Mouse (Mus musculus) liver, embryonic 15.5 days (tissue): ENCODE data around the gene Dlg1. TPM values are rescaled to one million over a fixed set of nuclear protein-coding genes. Genes with fewer than 3 reads are reported as not detected.
A peak's percentile ranks its signal among the peaks of the same experiment; 100 is the strongest.

ENCODE experiments used
- ATAC-seq: fragments of 200-750 bp; cut with Nextera tagmentation; 2 replicates; pipeline ENCODE4 v1.8.0; 2017; ENCODE audit warnings: moderate number of reproducible peaks, mild to moderate bottlenecking, moderate library complexity; ENCODE audit not compliant: insufficient read depth
- H3K27ac ChIP-seq: fragments of 300-500 bp; sonication (generic); replicated peaks from 2 replicates; pipeline ENCODE4 v1.5.1; 2015; ENCODE audit warnings: mild to moderate bottlenecking, inconsistent platforms
- H3K27me3 ChIP-seq: fragments of 300-500 bp; sonication (generic); 2 replicates; pipeline ENCODE4 v1.6.1; 2015; ENCODE audit warnings: mild to moderate bottlenecking, inconsistent platforms
- H3K36me3 ChIP-seq: fragments of 300-500 bp; sonication (generic); replicated peaks from 2 replicates; pipeline ENCODE4 v1.6.1; 2015; ENCODE audit warnings: moderate library complexity, mild to moderate bottlenecking, inconsistent platforms
- H3K4me1 ChIP-seq: fragments of 300-500 bp; sonication (generic); replicated peaks from 2 replicates; pipeline ENCODE4 v1.6.1; 2015; ENCODE audit warnings: inconsistent platforms
- H3K4me2 ChIP-seq: fragments of 300-500 bp; sonication (generic); 2 replicates; pipeline ENCODE4 v1.6.1; 2015; ENCODE audit warnings: moderate library complexity, mild to moderate bottlenecking, inconsistent platforms
- H3K4me3 ChIP-seq: fragments of 300-500 bp; sonication (generic); replicated peaks from 2 replicates; pipeline ENCODE4 v1.5.1; 2015; ENCODE audit warnings: mild to moderate bottlenecking, inconsistent platforms
- H3K9ac ChIP-seq: fragments of 300-500 bp; sonication (generic); 2 replicates; pipeline ENCODE4 v1.6.1; 2015; ENCODE audit warnings: moderate library complexity, mild to moderate bottlenecking, inconsistent platforms
- H3K9me3 ChIP-seq: fragments of 300-500 bp; sonication (generic); replicated peaks from 2 replicates; pipeline ENCODE4 v1.6.1; 2016; ENCODE audit warnings: inconsistent platforms
- WGBS: fragments of 180-500 bp; shearing (Covaris S2); methylation state at CpG from one replicate; pipeline ENCODE4 v1.1.7; 2015; ENCODE audit warnings: mixed read lengths; ENCODE audit not compliant: insufficient replicate concordance; 5-methylcytosine and 5-hydroxymethylcytosine counted together
- polyA plus RNA-seq: library from polyadenylated mRNA; unstranded; fragments of >200 nt; fragmentation: Nextera tagmentation; extraction: Ambion mirVana; gene quantifications from 2 replicates; pipeline ENCODE4 v1.2.1, GENCODE M21; 2015

Gene Dlg1
- polyA plus RNA-seq, result 6.6 and 7.6 TPM in 2 replicates

DNA sequence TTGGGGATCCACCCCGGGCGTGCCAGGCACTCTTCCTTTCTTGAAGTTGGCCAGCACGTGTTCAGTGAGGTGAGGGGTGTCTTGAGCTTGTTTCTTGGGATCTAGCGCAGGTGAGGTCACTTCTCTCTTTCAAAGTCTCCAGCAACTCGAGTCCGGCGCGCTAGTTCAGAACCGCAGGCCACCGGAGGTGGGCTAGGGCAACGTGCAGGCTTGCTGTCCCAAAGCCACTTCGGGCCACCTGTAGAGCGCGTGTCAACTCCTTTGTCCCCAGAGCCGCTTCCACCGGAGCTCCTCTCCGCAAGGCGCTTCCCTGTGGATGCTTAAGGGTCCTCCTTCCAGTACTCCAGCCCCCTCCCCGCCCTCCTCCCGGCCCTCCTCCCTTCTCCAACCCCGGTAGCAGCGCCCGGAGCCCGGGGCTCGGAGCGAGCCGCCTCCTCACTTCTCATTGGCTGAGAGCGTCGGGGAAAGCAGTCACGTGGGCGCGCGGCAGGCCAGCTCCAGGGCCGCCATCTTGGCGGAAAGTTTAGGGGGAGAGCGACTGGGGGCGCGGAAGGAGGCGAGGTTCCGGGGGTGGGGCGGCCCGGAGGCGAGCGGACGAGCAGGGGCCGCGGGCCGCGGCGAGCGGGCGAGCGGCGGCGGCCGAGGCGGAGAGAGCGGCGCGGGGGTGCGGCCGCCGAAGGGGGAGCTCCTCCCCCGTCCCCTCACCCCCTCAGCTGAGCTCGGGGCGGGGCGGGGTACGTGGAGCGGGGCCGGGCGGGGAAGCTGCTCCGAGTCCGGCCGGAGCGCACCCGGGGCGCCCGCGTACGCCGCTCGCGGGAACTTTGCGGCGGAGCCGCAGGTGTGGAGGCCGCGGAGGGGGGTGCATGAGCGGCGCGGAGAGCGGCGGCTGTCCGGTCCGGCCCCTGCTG lies at the start of gene Dlg1:
Gene Dlg1 (plus strand): TSS at position 65 of the 908 bp plus-strand sequence.
- peak; percentile 97 for ATAC-seq
- Histone ChIP-seq H3K4me2 (peak within 1 kb of the TSS; percentile 95), H3K27ac (peak within 1 kb of the TSS; percentile 93), H3K4me3 (peak within 1 kb of the TSS; percentile 99), H3K36me3 (peaks cover 17% of the 10 kb centered on the region), H3K9me3 (no peaks in the 10 kb centered on the region), H3K27me3 (peaks cover 32% of the 10 kb centered on the region), H3K4me1 (peaks cover 41% of the 10 kb centered on the region), H3K9ac (peak within 1 kb of the TSS; percentile 97)
- WGBS, result under 1% methylated on average over 93 of the region's 95 CpGs

DNA sequence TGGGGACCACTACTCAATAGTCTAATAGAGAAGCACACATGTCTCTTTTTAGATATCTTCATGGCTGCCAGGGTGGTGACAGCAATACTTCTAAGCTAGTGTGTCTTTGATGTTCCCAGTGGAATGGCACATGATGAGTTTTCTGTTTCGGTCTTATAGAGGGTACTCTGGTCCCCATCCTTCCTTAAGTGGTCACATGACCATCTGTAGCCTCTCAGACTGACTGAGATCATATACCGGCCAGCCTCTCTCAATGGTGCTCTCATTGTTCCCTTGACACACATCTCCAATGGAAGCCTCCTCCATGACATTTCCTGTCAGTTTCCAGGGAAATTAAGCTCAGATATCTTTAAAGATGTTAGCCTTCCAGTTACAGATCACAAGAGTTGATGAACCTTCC lies 46.9 kb upstream of the Dlg1 start:
- no peak overlapping the region for H3K4me3 ChIP-seq
- H3K9ac ChIP-seq, result no peak overlapping the region
- 0 out of 2 replicates have a peak, but pooled peaks cover 5% of the 10 kb centered on the region for H3K4me1 ChIP-seq
- ATAC-seq, result no peak
- H3K36me3 ChIP-seq, result no peaks in the 10 kb centered on the region
- H3K9me3 ChIP-seq, result no peaks in the 10 kb centered on the region
- H3K27me3 ChIP-seq, result peaks cover 13% of the 10 kb centered on the region
- no peak overlapping the region for H3K27ac ChIP-seq
- H3K4me2 ChIP-seq, result no peak overlapping the region
- 79% methylated on average over 2 of the region's 2 CpGs for WGBS

GRCm38 (mm10) chr16:31617128-31617527 lies 46.1 kb upstream of the Dlg1 start:
- no peak overlapping the region for H3K9ac ChIP-seq
- no peak overlapping the region for H3K27ac ChIP-seq
- H3K27me3 ChIP-seq, result peaks cover 13% of the 10 kb centered on the region
- no peaks in the 10 kb centered on the region for H3K9me3 ChIP-seq
- no peaks in the 10 kb centered on the region for H3K36me3 ChIP-seq
- no peak overlapping the region for H3K4me3 ChIP-seq
- 0 out of 2 replicates have a peak, but pooled peaks cover 5% of the 10 kb centered on the region for H3K4me1 ChIP-seq
- H3K4me2 ChIP-seq, result no peak overlapping the region
- no peak for ATAC-seq

DNA sequence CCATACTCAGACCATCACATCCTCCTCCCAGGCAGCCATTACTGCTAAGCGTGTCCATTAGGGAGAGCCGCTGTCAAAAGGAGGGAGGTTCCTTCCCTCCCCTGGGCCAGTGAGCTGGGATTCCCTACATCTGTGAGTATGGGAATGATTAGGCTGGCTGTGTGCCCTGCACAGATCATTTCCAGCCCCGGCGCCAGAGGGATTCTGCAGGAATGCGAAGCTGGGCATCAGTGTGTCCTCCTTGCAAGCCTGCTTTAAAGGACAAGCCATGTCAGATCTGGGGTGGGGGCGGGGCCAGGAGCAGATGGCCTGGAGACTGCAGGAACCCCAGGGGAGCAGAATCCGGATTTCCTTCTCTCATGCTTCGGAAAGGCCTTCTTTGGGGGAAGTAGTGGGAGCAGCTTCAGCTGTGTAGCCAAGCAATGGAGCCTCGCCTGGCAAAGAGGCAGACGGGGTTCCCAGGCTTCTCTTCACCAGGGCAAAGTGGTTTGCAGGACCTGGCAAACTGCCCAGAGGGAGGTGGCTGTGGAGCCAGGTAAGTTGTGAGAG lies 45.3 kb upstream of the Dlg1 start:
- H3K36me3 ChIP-seq, result no peaks in the 10 kb centered on the region
- H3K27me3 ChIP-seq, result peaks cover 13% of the 10 kb centered on the region
- no peak overlapping the region for H3K9ac ChIP-seq
- H3K4me1 ChIP-seq, result 0 out of 2 replicates have a peak, but pooled peaks cover 5% of the 10 kb centered on the region
- H3K4me3 ChIP-seq, result no peak overlapping the region
- no peak overlapping the region for H3K27ac ChIP-seq
- no peak for ATAC-seq
- no peaks in the 10 kb centered on the region for H3K9me3 ChIP-seq
- WGBS, result 41% methylated on average over 10 of the region's 10 CpGs
- H3K4me2 ChIP-seq, result no peak overlapping the region

- no peak overlapping the region for H3K4me3 ChIP-seq
- no peak for ATAC-seq
- no peak overlapping the region for H3K9ac ChIP-seq
Measured at GRCm38 (mm10) chr16:31618671-31619070, 44.6 kb upstream of the Dlg1 start.

GRCm38 (mm10) chr16:31619675-31620335 lies 43.4 kb upstream of the Dlg1 start:
- H3K4me1 ChIP-seq, result peaks cover 8% of the 10 kb centered on the region
- no peak overlapping the region for H3K27ac ChIP-seq
- 76% methylated on average over 6 of the region's 6 CpGs for WGBS
- peaks cover 13% of the 10 kb centered on the region for H3K27me3 ChIP-seq
- no peak overlapping the region for H3K9ac ChIP-seq
- no peak for ATAC-seq
- H3K4me2 ChIP-seq, result no peak overlapping the region
- H3K4me3 ChIP-seq, result no peak overlapping the region
- no peaks in the 10 kb centered on the region for H3K9me3 ChIP-seq
- no peaks in the 10 kb centered on the region for H3K36me3 ChIP-seq

More at GRCm38 (mm10) chr16:31618671-31619070, 44.6 kb upstream of the Dlg1 start:
- Histone ChIP-seq H3K9me3 (no peaks in the 10 kb centered on the region), H3K27ac (no peak overlapping the region), H3K4me2 (no peak overlapping the region), H3K4me1 (0 out of 2 replicates have a peak, but pooled peaks cover 5% of the 10 kb centered on the region), H3K36me3 (no peaks in the 10 kb centered on the region), H3K27me3 (peaks cover 13% of the 10 kb centered on the region)
- WGBS, result 61% methylated on average over 9 of the region's 9 CpGs

- H3K4me2 ChIP-seq, result no peak overlapping the region
- 73% methylated on average over 1 of the region's 1 CpGs for WGBS
Measured at GRCm38 (mm10) chr16:31622356-31622755, 40.9 kb upstream of the Dlg1 start.

DNA sequence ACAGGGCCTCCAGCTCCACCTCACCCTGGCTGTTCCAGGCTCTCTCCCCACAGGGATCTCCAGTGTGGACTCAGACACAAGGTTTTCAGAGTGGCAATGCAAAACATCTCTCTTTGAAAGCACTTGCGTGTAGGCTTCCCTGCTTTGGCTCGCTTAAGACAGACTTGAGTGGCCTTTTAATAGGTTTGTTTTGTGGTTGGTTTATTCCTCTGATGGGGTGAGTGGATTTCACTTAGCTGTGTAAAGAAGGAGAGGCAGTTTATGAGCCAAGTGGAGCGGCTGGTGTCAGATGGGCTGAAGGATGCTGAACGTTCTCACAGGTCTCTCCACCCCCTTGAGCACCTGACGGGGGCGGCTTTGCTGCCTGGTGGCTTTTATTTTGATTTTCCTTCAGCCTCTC lies 40.1 kb upstream of the Dlg1 start:
- WGBS, result 77% methylated on average over 6 of the region's 6 CpGs
- Histone ChIP-seq H3K4me1 (peaks cover 6% of the 10 kb centered on the region), H3K4me2 (no peak overlapping the region), H3K9me3 (no peaks in the 10 kb centered on the region), H3K36me3 (no peaks in the 10 kb centered on the region), H3K27me3 (no peaks in the 10 kb centered on the region), H3K27ac (no peak overlapping the region), H3K4me3 (no peak overlapping the region), H3K9ac (no peak overlapping the region)
- ATAC-seq, result no peak

More at GRCm38 (mm10) chr16:31622356-31622755, 40.9 kb upstream of the Dlg1 start:
- ATAC-seq, result no peak
- H3K27me3 ChIP-seq, result peaks cover 8% of the 10 kb centered on the region
- no peak overlapping the region for H3K9ac ChIP-seq
- H3K9me3 ChIP-seq, result no peaks in the 10 kb centered on the region
- peaks cover 11% of the 10 kb centered on the region for H3K4me1 ChIP-seq
- H3K36me3 ChIP-seq, result no peaks in the 10 kb centered on the region
- no peak overlapping the region for H3K27ac ChIP-seq
- H3K4me3 ChIP-seq, result no peak overlapping the region

- Histone ChIP-seq H3K4me1 (peaks cover 6% of the 10 kb centered on the region), H3K27ac (no peak overlapping the region), H3K9ac (no peak overlapping the region), H3K27me3 (no peaks in the 10 kb centered on the region), H3K36me3 (no peaks in the 10 kb centered on the region), H3K4me3 (no peak overlapping the region), H3K4me2 (no peak overlapping the region), H3K9me3 (no peaks in the 10 kb centered on the region)
- peak; percentile 58; the same call in 1 of the 2 replicates for ATAC-seq
- WGBS, result 18% methylated on average over 1 of the region's 1 CpGs
Measured at GRCm38 (mm10) chr16:31624749-31625148, 38.5 kb upstream of the Dlg1 start.

- Histone ChIP-seq H3K4me2 (no peak overlapping the region), H3K36me3 (no peaks in the 10 kb centered on the region), H3K27ac (no peak overlapping the region), H3K9ac (no peak overlapping the region), H3K27me3 (no peaks in the 10 kb centered on the region), H3K9me3 (no peaks in the 10 kb centered on the region), H3K4me3 (no peak overlapping the region), H3K4me1 (peaks cover 6% of the 10 kb centered on the region)
- WGBS, result 70% methylated on average over 6 of the region's 6 CpGs
- ATAC-seq, result no peak
Measured at GRCm38 (mm10) chr16:31626331-31626730, 36.9 kb upstream of the Dlg1 start.

GRCm38 (mm10) chr16:31630381-31630780 lies 32.9 kb upstream of the Dlg1 start:
- Histone ChIP-seq H3K4me1 (no peaks in the 10 kb centered on the region), H3K4me2 (no peak overlapping the region), H3K9ac (no peak overlapping the region), H3K9me3 (no peaks in the 10 kb centered on the region), H3K27ac (no peak overlapping the region), H3K36me3 (no peaks in the 10 kb centered on the region), H3K4me3 (no peak overlapping the region), H3K27me3 (no peaks in the 10 kb centered on the region)
- no peak for ATAC-seq
- 81% methylated on average over 4 of the region's 4 CpGs for WGBS
